Mouse (Mus musculus) WW6 (cell line): Measurements from ENCODE around the gene Gm49384.
A peak's percentile ranks its signal among the peaks of the same experiment; 100 is the strongest.
"Not testable (repeated sequence)": the region's sequence is repeated elsewhere in the genome, so short reads cannot be mapped to it uniquely, and the experiment has no call there.

ENCODE experiments used
- DNase-seq: peaks from one replicate; pipeline ENCODE4 v3.0.0-alpha.2; 2013; ENCODE audit warnings: low read depth, low spot score

The Gm49384 gene

GRCm38 (mm10) chr12:69167656-69168460 lies 36.2 kb downstream of the Gm49384 start:
- DNase-seq, result no peak

GRCm38 (mm10) chr12:69166861-69167581 lies 37.0 kb downstream of the Gm49384 start:
- DNase-seq, result not testable (repeated sequence)

DNA sequence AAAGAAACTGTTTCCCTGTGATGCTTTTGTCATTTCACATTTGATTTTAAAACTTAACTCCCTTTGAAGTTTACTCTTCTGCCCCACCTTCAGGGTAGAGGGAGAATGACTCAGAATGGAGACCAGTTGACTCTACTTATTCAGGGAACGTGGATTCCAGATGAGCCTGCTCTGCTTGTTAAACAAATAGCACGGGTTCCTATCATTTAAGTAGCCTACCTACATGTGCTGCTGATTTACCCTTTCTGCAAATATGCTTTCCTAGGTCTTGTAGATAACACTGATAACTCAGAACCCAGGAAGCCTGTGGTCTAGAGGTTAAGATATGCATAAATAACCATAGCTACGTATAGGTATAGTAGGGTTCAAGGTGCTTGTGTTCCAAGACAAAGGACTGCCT lies 39.2 kb downstream of the Gm49384 start:
- DNase-seq, result no peak

DNA sequence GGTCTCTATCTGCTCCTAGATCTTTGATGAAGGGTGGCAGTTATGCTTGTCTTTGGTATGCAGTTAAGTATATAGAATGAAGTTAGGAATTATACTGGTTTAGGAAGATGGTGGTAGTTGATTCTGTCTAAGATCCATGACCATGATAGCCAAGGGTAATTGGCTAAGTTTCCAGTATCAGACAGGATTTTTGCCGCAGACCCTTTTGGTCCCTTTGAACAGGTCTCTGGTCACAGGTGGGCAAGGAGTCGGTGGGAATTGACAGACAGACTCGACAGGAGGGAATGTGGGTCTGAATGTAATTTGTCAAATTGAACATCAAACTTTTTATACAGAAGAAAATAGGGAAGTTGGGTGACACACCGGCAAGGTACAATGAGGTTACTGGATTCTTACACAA lies 40.5 kb downstream of the Gm49384 start:
- not testable (repeated sequence) for DNase-seq

DNA sequence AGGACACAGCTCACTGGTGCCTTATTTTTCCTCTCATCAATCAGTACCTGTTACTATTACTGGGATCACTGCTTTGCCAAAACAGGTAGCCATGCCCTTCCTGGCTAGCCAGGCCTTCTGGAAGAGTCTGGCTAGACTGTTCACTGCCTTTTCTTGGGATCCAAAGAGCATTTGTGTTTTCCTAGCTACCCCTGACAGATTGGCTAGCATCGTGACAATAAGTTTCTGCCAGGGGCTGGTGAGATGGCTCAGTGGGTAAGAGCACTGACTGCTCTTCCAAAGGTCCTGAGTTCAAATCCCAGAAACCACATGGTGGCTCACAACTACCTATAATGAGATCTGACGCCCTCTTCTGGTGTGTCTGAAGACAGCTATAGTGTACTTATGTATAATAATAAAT lies 43.4 kb downstream of the Gm49384 start:
- DNase-seq, result not testable (repeated sequence)

- DNase-seq, result no peak
Measured at GRCm38 (mm10) chr12:69159578-69159940, 44.5 kb downstream of the Gm49384 start.

DNA sequence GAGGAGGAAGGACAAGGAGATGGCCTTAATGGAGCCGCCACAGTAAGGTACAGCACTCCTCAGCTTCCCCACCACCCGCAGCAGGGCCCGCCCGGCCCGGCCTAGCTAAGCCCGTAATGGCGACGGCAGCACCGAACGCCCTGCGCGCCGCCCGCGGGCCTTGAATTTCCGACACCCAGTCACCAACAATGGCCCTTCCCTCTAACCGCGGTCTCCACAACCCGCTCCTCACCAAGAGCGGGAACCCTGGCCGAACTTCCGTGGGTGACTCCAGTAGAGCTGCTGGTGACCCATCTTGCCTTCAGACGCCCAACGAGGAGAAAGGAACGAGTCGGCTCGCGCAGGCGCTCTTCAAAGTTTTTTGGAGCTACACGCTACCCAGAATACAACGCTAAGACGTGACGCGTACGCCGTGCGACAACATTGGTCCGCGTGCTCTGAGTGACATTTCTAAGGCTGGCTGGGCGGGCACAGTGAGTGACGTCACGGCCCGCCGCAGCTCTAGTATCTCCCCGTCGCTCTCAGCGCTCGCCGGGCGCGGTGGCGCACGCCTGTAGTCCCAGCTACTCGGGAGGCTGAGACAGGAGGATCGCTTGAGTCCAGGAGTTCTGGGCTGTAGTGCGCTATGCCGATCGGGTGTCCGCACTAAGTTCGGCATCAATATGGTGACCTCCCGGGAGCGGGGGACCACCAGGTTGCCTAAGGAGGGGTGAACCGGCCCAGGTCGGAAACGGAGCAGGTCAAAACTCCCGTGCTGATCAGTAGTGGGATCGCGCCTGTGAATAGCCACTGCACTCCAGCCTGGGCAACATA lies 45.1 kb downstream of the Gm49384 start, which contains the start of gene Rps29:
Gene Rps29 (minus strand): TSS at position 422 of the 813 bp plus-strand sequence.
- peak; percentile 96 for DNase-seq

DNA sequence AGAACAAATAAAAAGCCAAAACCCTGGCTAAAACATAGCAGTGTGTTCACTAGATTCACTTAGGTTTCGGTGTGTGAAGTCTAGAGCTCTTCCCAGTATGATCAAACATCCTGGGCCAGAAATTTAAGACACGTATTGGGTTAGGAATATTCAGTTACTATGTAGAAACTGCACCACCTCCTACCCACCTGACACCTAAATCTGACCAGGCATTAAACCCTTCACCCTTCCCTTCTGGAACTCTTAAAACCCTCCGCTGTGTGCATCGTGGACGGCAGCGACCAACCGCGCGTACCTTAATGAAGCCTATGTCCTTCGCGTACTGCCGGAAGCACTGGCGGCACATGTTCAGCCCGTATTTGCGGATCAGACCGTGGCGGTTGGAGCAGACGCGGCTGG lies 45.7 kb downstream of the Gm49384 start:
- DNase-seq, result no peak

- DNase-seq, result no peak
Measured at GRCm38 (mm10) chr12:69157107-69157506, 47.0 kb downstream of the Gm49384 start.

- DNase-seq, result no peak
Measured at GRCm38 (mm10) chr12:69156436-69156835, 47.6 kb downstream of the Gm49384 start.

DNA sequence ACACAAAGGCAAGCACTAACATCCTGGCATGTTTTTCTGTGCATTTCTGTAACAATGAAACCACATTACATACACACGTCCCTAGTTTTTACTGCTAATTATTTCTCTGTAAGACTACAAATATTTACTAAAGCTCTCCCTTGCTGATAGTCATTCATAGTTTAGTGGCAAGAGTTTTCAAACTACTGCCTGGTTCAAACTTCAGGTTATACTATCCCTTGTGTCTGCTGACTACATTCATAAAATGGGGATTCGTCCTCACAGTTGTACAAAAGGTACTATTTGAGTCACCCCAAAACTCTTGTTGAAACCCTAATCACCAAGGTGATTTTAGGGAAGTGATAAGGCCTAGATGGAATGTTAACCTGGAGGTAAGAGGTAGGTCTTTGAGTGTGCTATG lies 48.1 kb downstream of the Gm49384 start:
- DNase-seq, result no peak

GRCm38 (mm10) chr12:69150049-69150448 lies 54.0 kb downstream of the Gm49384 start:
- no peak for DNase-seq

DNA sequence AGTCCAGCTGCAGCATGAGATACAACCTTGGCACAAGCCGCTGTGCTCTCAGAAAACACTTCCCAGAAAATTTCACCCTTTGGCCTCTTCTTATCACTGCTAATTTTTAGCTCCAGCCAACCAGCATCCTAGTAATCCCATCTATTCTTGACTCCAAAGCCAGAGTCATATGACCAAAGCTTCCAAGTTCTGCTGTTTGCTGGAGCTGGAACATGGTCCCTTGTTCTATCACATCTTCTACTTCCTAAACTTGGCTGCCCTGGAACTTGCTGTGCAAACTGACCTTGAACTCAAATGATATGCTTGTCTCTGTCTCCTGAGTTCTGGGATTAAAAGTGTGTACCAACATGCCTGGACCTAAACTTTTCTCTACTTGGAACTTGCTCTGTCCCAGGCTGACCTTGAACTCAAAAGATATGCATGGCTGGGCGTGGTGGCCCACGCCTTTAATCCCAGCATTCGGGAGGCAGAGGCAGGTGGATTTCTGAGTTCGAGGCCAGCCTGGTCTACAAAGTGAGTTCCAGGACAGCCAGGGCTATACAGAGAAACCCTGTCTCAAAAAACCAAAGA lies 56.8 kb downstream of the Gm49384 start:
- no peak for DNase-seq

- DNase-seq, result no peak
Measured at GRCm38 (mm10) chr12:69143460-69143859, 60.6 kb downstream of the Gm49384 start.

- DNase-seq, result no peak
Measured at GRCm38 (mm10) chr12:69139841-69140240, 64.2 kb downstream of the Gm49384 start.
